Mouse (Mus musculus): Measurements from ENCODE around the gene Il12rb2.

The Il12rb2 gene

DNA sequence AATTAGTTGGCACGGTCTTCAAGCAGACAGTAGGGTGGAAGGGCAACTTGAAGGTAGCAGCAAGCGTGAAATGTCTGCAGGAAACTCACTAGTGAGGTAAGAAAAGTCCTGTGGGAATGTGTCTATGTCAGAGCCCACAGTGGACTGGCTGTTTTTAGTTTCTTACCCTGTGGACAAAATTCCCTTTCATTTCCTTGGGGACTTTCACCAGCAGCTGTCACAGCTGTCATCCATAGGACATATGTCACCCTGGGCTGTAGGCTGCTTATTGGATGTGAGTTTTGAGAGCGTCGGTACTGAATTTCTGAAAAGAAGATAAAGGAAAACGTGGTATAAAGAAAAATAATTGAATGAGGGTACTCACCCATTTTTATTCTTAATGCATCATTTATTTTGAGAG is 77.2 kb downstream of the Il12rb2 start:
- DNase-seq (ENCODE audit: extremely low read depth, insufficient read length, low spot score), result no peak

DNA sequence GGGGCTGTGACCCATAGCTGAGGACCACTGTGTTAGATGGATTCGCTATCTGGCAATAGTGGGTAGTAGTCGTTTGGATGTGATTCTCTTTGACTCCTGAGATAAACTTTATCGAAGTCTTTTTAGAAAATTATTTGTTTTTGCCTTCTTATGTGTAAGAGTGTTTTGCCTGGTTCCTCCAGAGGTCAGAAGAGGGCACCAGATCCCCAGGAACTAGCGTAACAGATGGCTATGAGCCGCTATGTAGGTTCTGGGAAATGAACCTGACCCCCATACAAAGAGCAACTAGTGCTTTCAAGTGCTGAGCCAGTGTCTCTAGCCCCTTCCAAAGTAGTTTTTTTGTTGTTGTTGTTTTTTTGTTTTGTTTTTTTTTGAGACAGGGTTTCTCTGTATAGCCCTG is 79.9 kb downstream of the Il12rb2 start:
- DNase-seq (ENCODE audit: extremely low read depth, insufficient read length, low spot score), result no peak

DNA sequence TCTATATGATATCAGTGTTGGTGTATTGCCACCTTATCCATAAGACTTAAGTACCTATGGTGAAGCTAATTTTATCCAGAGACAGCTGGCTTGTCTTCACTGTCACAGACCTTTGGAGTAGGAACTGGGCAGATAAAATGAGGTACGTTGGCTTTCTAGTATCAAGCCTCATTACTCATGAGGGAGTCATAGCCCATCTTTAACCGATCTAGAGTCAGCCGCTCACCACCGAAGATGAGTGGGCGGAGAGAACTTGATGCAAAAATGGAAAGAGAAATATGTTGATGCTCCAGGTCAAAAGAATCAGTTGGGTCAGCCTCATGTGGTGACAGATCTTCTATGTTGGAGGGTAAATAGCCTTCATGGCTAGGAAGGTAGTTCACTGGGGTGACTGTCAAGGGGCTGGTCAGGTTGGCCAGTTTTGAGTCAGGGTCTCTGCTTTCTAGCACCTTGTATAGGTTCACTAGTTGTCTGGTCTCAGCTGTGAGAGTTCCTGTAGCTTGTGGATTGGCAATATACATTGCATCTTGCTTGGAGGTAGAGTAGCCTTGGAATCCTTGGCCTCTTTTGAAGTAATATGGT is 83.9 kb downstream of the Il12rb2 start:
- no peak for DNase-seq (ENCODE audit: extremely low read depth, insufficient read length, low spot score)

DNA sequence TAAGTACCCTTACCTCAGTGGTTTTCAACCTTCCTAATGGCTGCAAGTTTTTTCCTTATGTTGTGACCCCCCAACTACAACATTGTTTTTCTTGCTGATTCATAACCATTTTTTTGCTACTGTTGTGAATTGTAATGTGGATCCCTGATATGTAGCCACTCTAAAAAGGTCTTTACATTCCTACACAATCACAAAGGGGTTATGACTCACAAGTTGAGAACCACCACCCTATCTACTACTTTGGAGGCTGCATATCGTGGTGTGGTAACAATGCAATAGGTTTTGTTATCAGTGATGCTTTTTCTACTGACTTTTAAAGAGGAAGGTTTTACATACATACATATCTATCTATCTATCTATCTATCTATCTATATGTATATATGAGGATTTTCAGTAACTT is 93.1 kb downstream of the Il12rb2 start:
- DNase-seq (ENCODE audit: extremely low read depth, insufficient read length, low spot score), result no peak

DNA sequence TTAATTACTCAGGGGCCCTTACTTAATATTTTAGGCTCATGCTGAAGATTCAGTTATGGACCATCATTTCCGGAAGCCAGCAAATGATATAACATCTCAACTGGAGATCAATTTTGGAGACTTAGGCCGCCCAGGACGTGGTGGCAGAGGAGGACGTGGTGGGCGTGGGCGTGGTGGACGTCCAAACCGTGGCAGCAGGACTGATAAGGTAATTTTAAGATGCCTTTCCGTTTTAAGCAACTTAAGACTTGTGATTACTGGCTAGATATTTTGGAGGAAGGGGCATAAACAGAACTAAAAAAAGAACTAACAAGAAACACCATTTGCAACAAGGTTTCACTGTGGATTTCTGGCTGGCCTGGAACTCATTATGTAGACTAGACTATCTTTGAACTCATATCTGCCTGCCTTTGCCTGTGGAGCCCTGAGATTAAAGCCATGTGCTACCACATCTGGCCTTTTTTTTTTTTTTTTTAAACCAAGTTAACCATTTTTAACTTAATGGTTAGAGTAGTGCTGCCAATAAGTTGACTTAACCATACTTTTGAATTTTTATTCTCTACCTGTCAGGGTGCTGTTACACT is 94.3 kb downstream of the Il12rb2 start:
- DNase-seq (ENCODE audit: extremely low read depth, insufficient read length, low spot score), result peak; percentile 37

DNA sequence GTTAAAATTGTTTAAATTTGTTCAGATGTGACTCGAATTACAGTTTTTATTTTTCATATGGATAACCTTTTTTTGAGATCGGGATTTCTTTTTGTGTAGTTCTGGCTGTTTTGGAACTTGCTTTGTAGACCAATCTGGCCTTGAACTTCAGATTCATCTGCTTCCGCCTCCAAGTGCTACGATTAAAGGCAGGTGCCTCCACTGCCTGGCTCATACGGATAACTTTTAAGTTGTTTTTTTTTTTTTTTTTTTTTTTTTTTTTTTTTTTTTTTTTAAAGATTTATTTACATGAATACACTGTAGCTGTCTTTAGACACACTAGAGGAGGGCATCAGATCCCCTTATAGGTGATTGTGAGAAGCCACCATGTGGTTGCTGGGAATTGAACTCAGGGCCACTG is 98.0 kb downstream of the Il12rb2 start:
- no peak for DNase-seq (ENCODE audit: extremely low read depth, insufficient read length, low spot score)

DNA sequence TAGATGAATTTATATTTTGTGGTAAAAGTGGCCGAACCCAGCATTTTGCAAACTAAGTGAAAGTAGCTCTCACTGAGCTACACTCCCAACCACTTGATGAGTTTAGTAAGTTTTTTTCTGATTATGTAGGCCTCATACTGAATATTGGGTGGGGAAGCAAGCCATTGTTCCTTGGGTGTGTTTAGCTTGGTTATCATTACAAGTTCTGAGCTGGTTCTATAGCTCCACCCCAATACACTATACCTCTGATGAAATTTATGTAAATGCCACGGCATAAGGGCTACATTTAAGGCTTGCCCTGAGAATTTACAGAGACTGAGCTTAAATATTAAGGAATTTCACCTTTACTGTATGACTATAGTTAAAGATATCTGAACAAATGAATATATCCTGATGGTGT is 106.5 kb downstream of the Il12rb2 start:
- no peak for DNase-seq (ENCODE audit: extremely low read depth, insufficient read length, low spot score)

DNA sequence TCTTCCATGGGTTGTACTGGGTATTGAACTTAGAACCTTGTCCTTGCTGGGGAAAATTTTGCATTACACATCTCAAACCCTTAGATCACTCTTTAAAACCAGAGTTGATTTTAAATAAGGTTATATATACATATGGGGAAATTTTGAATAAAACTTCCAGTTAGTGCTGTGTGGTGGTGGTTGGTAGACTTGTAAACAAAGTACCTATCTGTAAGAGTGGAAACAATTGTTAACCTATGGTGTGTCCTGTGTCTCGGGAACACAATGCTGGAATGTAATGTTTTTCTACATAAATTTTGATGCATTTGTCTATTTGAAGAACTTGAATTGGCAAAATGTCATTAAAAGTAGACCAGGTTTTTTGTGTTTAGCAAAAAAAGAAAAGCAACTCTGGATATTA is 107.0 kb downstream of the Il12rb2 start:
- no peak for DNase-seq (ENCODE audit: extremely low read depth, insufficient read length, low spot score)

DNA sequence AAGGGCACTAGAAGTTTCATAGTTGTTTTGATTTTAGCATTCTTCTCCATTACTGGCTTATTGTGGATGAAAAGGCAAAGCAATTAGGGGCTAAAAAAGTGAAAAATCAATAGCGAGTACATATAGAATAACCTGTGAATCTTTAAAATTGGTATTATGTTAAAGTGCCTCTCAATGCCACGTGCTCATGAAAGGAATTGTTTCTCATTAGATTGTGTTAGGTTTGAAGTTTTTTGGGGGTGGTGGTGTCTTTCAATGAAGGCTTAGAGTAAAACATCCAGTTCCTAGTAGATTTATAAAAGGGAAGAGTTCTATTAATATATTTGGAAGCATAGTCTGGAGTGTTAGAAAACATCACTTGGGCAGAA is 107.8 kb downstream of the Il12rb2 start:
- no peak for DNase-seq (ENCODE audit: extremely low read depth, insufficient read length, low spot score)

DNA sequence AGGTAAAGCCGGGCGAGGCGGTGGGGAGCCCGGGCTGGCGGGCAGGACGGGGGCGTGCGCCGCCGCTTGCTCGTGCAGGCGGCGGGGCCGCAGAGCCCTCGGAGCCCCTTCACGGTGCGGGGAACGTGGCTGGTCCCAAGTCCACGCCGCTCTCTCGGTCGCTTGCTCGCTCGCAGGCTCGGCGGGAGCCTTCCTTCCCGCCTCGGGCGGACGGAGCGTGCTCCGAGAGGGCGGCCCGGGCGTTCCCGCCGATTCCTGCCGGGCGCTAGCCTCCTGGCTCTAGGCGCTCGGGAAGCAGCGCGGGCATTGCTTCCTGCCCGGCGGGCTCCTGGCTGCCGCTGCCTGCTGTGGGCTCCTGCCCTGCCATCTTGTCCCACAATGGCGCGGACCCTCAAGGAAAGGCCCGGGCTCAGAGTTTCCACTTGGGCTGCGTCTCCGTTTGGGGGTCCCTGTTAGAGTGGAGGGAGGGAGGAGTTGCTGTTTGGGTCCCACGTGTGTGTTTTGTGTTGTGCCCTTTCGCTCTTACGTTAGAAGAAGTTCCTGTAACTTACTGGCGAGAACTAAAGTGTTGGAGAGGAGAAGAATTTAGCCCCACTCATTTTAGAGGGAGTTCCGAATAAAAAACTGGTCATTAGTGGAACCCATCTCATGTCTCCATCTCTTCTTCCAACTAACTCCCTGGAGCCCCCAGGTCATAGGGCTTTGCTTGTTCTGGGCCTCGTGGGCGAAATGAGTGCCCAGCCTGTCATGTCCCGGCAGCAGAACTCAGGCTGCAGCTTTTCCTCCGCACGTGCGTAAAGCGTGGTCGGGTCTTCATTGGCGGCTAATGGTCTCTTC is 108.4 kb downstream of the Il12rb2 start:
- peak; percentile 81 for DNase-seq (ENCODE audit: extremely low read depth, insufficient read length, low spot score)

DNA sequence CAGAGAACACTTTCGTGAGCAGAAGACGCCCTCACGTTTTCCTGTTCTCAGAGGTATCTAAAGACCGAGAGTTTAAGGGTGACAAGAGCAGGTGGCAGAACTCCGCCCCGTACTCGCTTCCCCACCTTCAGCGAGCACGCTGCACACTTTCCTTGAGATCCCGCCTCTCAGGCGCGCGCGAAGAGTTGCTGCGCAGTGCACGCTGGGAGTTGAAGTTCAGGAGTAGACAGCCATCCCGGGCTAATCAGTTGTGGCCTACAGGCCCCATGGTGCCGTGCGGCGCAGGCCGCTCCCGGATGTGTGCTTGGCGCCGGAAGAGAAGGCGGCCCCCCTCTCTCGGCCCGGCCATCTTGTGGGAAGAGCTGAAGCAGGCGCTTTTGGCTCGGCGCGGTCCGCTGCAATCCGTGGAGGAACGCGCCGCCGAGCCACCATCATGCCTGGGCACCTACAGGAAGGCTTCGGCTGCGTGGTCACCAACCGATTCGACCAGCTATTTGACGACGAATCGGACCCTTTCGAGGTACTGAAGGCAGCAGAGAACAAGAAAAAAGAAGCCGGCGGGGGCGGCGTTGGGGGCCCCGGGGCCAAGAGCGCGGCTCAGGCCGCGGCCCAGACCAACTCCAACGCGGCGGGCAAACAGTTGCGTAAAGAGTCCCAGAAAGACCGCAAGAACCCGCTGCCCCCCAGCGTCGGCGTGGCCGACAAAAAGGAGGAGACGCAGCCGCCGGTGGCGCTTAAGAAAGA is 109.2 kb downstream of the Il12rb2 start:
- DNase-seq (ENCODE audit: extremely low read depth, insufficient read length, low spot score), result peak; percentile 100

DNA sequence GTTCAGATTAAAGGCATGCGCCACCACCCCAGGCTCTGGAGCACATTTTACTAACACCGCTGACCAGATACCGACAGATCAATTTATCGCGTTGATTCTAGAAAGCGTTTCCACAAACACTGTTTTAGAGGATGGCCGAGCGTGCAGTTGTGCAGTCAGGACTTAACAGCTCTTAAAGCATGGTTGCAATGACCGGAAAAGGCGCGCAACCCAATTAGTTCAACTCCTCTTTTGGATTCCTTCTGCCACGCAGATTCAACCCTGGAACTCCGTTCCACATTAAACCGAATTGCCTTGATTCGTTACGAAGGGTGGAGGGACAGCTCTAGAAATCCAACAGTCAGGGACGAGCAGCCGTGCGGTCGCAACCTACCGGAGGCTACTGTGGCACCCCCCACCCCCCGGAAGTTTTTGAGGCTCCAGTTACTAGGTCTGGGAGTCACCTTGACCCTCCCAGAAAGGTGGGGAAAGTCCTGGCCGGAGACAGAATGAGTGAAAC is 109.8 kb downstream of the Il12rb2 start:
- DNase-seq (ENCODE audit: extremely low read depth, insufficient read length, low spot score), result no peak

DNA sequence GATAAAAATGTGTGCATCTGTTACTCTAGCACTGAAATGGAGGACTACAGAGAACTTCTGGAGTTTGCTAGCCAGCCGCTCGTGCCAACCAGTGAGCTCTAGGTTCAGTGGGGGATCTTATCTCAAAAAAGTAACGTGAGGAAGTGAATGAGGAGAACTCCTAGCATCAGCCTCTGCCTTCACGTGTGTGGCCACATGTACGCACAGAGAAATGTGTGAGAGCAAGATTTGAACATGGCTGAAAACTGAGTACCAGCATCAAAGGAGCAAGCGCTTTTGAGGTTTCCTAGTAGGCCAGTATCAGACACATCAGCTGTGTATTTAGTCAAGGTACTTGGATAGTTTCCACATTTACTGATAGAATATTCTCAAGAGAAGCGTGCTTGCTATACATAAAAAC is 111.1 kb downstream of the Il12rb2 start:
- DNase-seq (ENCODE audit: extremely low read depth, insufficient read length, low spot score), result no peak

DNA sequence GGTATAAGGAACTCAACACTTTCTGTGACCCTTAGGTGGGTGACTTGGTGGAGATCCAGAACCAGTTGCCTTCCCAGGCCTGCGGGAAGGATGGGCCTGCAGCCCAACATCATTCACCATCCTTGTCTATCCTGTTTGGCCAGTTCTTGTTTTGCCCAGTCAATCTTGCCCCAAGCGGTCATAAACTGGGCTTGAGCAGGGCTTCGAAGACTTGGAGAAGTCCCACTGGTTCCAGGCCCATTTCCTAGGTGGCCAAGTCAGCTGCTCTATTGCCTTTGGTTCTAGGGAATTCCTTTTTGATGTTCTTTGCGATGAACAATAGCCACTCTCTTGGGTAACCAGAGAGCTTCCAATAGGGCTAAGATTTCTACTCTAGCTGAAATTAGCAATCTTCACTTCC is 124.9 kb downstream of the Il12rb2 start:
- DNase-seq (ENCODE audit: extremely low read depth, insufficient read length, low spot score), result no peak

DNA sequence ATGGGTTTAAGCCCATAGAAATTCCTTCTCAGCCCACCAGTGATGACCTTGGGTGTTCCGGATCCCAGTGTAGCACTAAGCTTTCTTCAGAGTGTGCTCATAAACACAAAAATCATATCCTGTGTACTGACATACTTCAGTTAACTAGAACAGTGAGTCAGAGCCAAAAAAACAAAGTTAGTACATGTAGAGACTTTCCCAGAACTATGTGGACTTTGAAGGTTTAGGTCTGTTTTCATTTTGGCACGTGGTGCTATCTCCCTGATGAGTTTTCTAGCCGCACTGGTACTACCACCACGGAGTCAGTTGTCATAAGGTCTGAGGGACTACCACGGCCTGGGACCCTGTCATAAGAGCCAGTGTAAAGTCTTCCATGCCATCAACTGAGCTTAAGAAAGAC is 131.5 kb downstream of the Il12rb2 start:
- DNase-seq (ENCODE audit: extremely low read depth, insufficient read length, low spot score), result no peak

DNA sequence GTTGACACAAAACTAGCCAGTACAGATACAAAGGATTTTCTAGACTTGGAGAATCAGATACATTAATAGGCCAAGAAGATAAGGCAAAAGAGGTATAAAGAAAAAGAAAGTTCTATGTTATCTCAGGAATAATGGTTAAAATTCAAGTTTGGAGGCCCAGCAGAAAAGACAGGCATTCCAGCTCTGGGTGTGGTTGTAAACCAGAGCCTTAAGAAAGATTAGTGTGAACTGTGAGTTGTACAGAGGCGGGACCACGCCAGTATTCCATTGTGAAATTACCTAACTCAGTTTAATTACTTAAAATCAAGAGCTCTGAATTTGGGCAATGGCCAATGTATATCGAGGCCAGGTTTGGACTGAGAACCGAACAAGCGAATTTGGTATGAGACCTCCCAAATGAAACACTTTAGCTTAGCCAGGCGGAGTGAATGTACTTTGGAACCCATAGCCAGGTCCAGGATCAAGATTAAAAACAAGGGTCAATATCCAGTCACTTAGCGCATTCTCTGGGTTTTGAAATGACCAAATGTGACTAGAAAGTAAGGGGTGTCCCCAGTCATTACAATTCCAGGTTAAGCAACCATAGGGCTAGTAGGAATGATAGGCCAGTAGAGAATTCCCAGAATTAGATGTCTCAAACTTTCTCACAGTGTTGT is 132.1 kb downstream of the Il12rb2 start:
- no peak for DNase-seq (ENCODE audit: extremely low read depth, insufficient read length, low spot score)
